Mouse (Mus musculus) Patski (cell line): ENCODE measurements around the gene Nhsl1. TPM values are rescaled to one million over a fixed set of nuclear protein-coding genes. Genes with fewer than 3 reads are reported as not detected.
"Not testable (repeated sequence)": the region's sequence is repeated elsewhere in the genome, so short reads cannot be mapped to it uniquely, and the experiment has no call there.

Source experiments
- ATAC-seq: fragments of 100-300 bp; one replicate; pipeline ENCODE4 v1.8.0; 2021
- CTCF ChIA-PET: fragments of 350-600 bp; sonication (Branson Sonifier 250); formaldehyde crosslinking; loops from one replicate; lab custom pipeline; 2022; ENCODE audit warnings: inconsistent platforms; lab: Charles Lee
- POLR2A ChIA-PET: fragments of 350-600 bp; sonication (Branson Sonifier 250); formaldehyde crosslinking; loops from one replicate; lab custom pipeline; 2022; ENCODE audit warnings: antibody characterized with exemption, inconsistent platforms; lab: Charles Lee
- DNase-seq: peaks from one replicate; pipeline ENCODE4 v3.0.0-alpha.2; 2011; ENCODE audit warnings: low read depth, low spot score
- H3K27me3 ChIP-seq: fragments of 371-371 bp; one replicate; pipeline ENCODE4 v1.5.1; 2021
- CTCF ChIP-seq: fragments of 100-300 bp; IDR thresholded peaks from one replicate; pipeline ENCODE4 v1.5.1; 2021
- in situ Hi-C: fragments of 300-500 bp; cut with MboI; formaldehyde crosslinking; loops from 3 replicates; pipeline ENCODE4 v1.11.1; 2018; ENCODE audit warnings: low pct_unique_long_range_greater_than_20kb, mixed read lengths
- polyA plus RNA-seq: library from polyadenylated mRNA; unstranded; gene quantifications from one replicate; pipeline ENCODE4 v1.2.3, GENCODE M21; 2021

Gene Nhsl1
- polyA plus RNA-seq, 1 experiment from 2014 or later = 16.0 TPM

DNA sequence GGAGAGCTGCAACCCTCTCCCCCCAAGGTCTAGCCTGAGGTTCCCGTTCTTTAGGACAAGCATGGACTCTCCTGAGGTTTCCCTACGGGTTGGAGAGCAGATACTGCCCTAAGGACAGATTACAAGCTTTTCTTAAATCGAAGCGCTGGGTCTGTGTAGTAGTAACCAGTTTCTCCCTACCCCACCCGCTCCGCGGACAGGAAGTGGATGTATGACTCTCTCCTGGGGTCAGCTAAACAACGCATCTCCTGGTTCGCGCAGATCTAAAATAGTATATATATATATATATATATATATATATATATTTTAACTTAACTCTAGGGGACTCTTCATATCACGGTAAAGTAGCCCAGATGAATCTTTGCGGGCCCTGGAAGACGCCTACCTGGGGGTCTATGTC, 226.5 kb downstream of the Nhsl1 start:
- CTCF ChIA-PET = no interaction called here
- TF ChIP-seq CTCF = no peak
- ATAC-seq (no peak), DNase-seq (no peak)
- no peaks in the 10 kb centered on the region for H3K27me3 ChIP-seq
- in situ Hi-C loops = no loop called here
- POLR2A ChIA-PET = interaction anchor here (0.6 kb wide), 1 partner anchor 158 kb away, joined by 3 read pairs; no protein-coding TSS in a partner anchor

DNA sequence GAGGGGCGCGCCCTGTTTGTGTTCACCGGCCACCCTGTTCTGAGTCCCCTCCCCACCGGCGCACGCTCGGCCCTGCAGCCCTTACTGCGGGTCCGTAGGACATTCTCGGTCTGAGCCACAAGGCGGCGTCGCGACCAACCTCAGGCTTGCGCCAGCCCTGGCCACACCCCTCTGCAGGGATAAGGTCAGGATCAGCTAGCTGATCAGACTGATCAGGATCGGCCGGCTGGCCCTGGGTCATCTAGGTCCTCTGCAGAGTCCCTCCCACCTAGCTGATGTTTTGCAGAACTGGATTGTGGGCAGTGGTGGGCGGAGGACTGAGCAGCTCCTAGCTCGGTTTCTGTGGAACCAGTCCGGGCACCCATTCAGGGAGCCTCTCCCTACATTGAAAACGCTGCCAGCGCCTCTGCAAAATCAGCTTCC, 227.0 kb downstream of the Nhsl1 start, which contains the start of gene Hebp2:
Hebp2 (minus strand) TSS at position 264 of the 423 bp plus-strand sequence.
- H3K27me3 ChIP-seq = no peaks in the 10 kb centered on the region
- peak; percentile 65 for TF ChIP-seq CTCF
- no peak for DNase-seq
- in situ Hi-C loops = no loop called here
- peak; percentile 79 for ATAC-seq
- ChIA-PET CTCF (interaction anchor here (1.3 kb wide), 1 partner anchor 14 kb away, joined by 4 read pairs; no protein-coding TSS in a partner anchor), POLR2A (no interaction called here)

DNA sequence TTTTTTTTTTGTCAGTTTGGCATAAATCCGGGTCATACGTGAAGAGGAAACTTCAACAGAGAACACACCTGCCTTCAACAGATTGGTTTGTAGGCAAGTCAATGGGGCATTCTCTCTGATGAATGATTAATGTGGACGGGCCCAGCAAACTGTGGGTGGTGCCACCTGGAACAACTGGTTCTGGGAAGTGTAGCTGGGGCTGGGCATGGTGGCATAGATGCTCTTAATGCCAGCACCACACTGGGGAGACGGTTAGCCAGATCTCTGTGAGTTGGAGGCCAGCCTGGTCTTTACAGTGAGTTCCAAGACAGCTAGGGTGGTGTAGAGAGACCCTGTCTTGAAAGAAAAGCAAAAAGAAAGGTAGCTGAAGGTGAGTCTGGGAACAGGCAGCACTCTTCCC, 228.6 kb downstream of the Nhsl1 start:
- no peak for TF ChIP-seq CTCF
- no peaks in the 10 kb centered on the region for H3K27me3 ChIP-seq
- POLR2A ChIA-PET = no interaction called here
- DNase-seq = no peak
- CTCF ChIA-PET = interaction anchor here (1.2 kb wide), 1 partner anchor 16 kb away, joined by 3 read pairs; no protein-coding TSS in a partner anchor
- in situ Hi-C loops = no loop called here
- no peak for ATAC-seq

DNA sequence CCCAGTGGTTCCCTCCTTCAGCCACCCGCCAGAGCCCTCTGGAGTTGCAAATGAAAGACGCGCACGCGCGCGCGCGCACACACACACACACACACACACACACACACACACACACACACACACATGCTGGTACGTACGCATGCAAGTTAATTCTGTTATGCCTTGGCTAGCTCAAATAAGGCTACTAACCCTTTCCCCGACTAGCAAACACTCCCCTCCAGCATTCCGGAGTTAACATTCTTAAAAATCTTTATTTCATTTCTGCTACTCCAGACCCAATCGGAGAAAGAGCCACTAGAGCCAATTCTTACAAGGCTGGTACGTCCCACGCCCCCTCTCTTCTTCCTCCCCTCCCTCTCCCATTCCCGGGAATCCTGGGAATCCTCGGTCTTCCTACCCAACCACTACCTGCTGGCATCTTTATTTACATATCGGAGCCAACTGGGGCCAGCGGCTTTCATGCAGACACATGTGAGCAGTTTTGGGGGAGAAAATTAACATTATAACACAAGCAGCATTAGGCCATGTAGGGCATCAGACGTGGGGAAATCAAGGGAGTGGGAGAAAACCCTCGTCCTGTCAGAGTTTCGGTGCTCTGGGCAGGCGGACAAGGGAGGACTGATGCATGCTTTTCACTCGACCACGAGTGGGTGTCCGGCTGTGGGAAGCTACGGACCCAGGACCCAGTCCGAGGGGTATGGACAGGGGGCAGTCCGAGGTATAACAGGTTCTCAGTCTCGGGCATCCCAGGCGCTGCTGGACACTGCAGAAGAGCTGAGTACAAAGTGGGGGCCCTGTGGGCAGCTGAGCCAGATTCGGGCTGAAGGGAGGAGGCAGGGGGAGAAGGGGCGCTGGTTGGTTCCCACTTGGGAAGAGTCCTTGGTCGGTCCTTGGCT, 230.8 kb downstream of the Nhsl1 start:
- H3K27me3 ChIP-seq = peaks cover 3% of the 10 kb centered on the region
- POLR2A ChIA-PET = no interaction called here
- no peak for TF ChIP-seq CTCF
- in situ Hi-C loops = no loop called here
- ATAC-seq = no peak
- CTCF ChIA-PET = interaction anchor here (1.0 kb wide), 1 partner anchor 12 kb away, joined by 3 read pairs; no protein-coding TSS in a partner anchor
- no peak for DNase-seq

DNA sequence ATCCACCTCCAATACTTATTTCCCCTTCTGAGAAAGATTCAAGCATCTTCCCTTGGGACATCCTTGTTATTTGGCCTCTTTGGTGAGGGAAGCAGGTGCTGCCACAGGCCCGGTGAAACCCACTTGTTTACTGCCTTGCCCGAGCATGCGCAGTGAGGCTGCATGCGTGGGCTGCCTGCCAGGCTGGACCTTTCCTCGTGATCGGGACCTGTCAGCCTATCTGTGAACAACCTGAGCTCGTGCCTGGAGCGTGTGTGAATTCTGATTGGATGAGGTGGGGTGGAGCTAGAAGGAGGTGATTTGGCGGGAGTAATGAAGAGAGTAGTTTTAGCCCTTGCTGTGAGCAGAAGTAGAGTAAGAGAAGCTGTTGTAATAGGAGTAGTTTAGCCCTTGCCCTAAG, 240.3 kb downstream of the Nhsl1 start:
- DNase-seq, in situ Hi-C loops, ATAC-seq, H3K27me3 ChIP-seq, POLR2A ChIA-PET: not testable (repeated sequence)
- CTCF ChIA-PET = interaction anchor here (0.9 to 1.2 kb wide), 3 partner anchors 13 to 45 kb away, joined by 3 to 5 read pairs (median 4); partner anchors contain the start of gene Hebp2

DNA sequence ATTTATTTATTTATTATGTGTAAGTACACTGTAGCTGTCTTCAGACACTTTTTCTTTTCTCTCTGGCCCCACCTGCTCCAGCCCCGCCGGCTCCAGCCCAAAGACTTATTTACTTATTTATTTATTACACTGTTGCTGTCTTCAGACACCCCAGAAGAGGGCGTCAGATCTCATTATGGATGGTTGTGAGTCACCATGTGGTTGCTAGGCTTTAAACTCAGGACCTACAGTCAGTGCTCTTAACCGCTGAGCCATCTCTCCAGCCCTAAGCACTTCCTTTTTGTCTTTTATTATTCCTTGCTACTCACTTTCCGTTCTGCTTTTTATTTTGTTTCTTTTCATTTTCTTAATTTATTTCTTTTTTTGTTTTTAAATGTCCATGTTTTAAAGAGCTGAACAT, 242.7 kb downstream of the Nhsl1 start:
- POLR2A ChIA-PET = interaction anchor here (0.6 kb wide), 1 partner anchor 285 kb away, joined by 3 read pairs; no protein-coding TSS in a partner anchor
- peak; percentile 57 for TF ChIP-seq CTCF
- CTCF ChIA-PET = interaction anchor here (0.7 to 1.9 kb wide), 8 partner anchors 10 to 279 kb away, joined by 3 to 7 read pairs (median 3); no protein-coding TSS in a partner anchor
- DNase-seq = no peak
- in situ Hi-C loops = loop anchor here (5.0 kb wide), 3 partner anchors 41 to 336 kb away; no protein-coding TSS in a partner anchor
- H3K27me3 ChIP-seq = no peaks in the 10 kb centered on the region
- no peak for ATAC-seq

DNA sequence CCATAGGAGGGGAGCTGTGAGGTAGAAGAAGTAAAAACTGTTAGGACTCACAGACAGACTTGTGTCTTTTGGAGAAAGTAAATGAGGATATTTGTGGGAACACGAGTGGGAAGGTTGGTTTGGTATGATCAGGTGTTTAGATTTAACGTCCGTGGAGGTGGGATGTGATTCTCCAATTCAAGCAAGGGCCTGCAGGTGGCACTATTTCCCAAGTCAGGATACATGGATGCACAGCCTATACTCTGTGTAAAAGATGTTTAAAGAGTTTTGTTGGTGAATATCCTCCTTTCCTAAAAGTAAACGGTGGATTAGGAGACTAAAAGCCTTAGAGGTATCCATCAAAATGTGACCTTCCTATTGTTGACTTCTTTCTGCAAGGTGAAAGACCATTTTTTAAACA, 244.2 kb downstream of the Nhsl1 start:
- TF ChIP-seq CTCF = peak; percentile 89
- ATAC-seq = no peak
- CTCF ChIA-PET = interaction anchor here (1.1 to 1.9 kb wide), 6 partner anchors 9 to 39 kb away, joined by 3 to 7 read pairs (median 4); no protein-coding TSS in a partner anchor
- no peak for DNase-seq
- in situ Hi-C loops = loop anchor here (5.0 kb wide), 3 partner anchors 39 to 334 kb away; no protein-coding TSS in a partner anchor
- POLR2A ChIA-PET = interaction anchor here (0.7 kb wide), 1 partner anchor 128 kb away, joined by 3 read pairs; no protein-coding TSS in a partner anchor
- H3K27me3 ChIP-seq = no peaks in the 10 kb centered on the region

DNA sequence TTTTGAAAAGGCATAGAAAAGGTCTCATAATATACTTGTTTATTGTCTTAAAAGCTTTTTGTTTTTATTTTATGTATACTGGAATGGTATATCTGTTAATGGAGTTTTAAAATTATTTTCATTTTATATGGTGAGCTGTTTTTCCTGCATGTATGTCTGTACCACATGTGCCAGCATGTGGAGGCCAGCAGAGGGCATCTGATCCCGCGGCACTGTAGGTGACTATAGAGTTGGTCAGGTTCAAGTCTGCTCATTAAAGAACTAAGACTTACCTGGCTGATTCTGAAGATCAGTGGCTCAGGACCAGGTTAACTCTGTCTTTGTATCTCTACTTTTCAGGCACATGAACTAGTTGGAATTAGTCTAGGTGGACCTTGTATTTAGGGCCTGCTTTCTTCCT, 253.8 kb downstream of the Nhsl1 start:
- no peak for DNase-seq
- in situ Hi-C loops = no loop called here
- POLR2A ChIA-PET = no interaction called here
- no peak for ATAC-seq
- CTCF ChIA-PET = interaction anchor here (1.0 to 1.9 kb wide), 2 partner anchors 10 to 20 kb away, joined by 3 to 4 read pairs; no protein-coding TSS in a partner anchor
- TF ChIP-seq CTCF = peak; percentile 57
- no peaks in the 10 kb centered on the region for H3K27me3 ChIP-seq

Other genes starting within 250 kb of the Nhsl1 start
- gene Ect2l, start 108.1 kb upstream of the Nhsl1 start, polyA plus RNA-seq = not detected
- gene Ccdc28a, start 84.0 kb upstream of the Nhsl1 start, polyA plus RNA-seq = 25.0 TPM
- 11.0 TPM for gene Hebp2, start 227.1 kb downstream of the Nhsl1 start, polyA plus RNA-seq